Mouse (Mus musculus): Measurements from ENCODE around the gene 3830417A13Rik. TPM values are rescaled to one million over a fixed set of nuclear protein-coding genes. Genes with fewer than 3 reads are reported as not detected.

The 3830417A13Rik gene
- not detected in 2 replicates for polyA plus RNA-seq (2015; fragmentation: Nextera tagmentation; extraction: Ambion mirVana)

- 89% methylated on average over 11 of the region's 11 CpGs for WGBS
These were observed at the start of gene 3830417A13Rik for GRCm38 (mm10) chrX:64173248-64173647. Gene 3830417A13Rik (plus strand): TSS chrX:64173548.

GRCm38 (mm10) chrX:64152098-64152497, 21.2 kb upstream of the 3830417A13Rik start, which contains the start of gene Gm6760:
Gene Gm6760 (minus strand): TSS chrX:64152198.
- ATAC-seq, result no peak
- H3K4me1 ChIP-seq (replicated peaks), result no peaks in the 10 kb centered on the region
- H3K4me3 ChIP-seq (replicated peaks), result no peak within 1 kb of the TSS
- H3K27ac ChIP-seq, result no peak within 1 kb of the TSS
- H3K9me3 ChIP-seq, result no peaks in the 10 kb centered on the region
- H3K27me3 ChIP-seq, result no peaks in the 10 kb centered on the region
- 57% methylated on average over 2 of the region's 2 CpGs for WGBS
- H3K36me3 ChIP-seq, result no peaks in the 10 kb centered on the region
- H3K4me2 ChIP-seq (replicated peaks), result no peak within 1 kb of the TSS
- no peak within 1 kb of the TSS for H3K9ac ChIP-seq (replicated peaks)

More at GRCm38 (mm10) chrX:64173248-64173647, at the start of gene 3830417A13Rik:
- no peak within 1 kb of the TSS for H3K9ac ChIP-seq (replicated peaks)
- H3K4me2 ChIP-seq (replicated peaks), result no peak within 1 kb of the TSS
- H3K4me1 ChIP-seq (replicated peaks), result no peaks in the 10 kb centered on the region
- no peak for ATAC-seq
- no peaks in the 10 kb centered on the region for H3K36me3 ChIP-seq
- H3K9me3 ChIP-seq, result no peaks in the 10 kb centered on the region
- H3K4me3 ChIP-seq (replicated peaks), result no peak within 1 kb of the TSS
- no peaks in the 10 kb centered on the region for H3K27me3 ChIP-seq
- H3K27ac ChIP-seq, result no peak within 1 kb of the TSS

- no peaks in the 10 kb centered on the region for H3K27me3 ChIP-seq
- no peak overlapping the region for H3K27ac ChIP-seq
- H3K4me1 ChIP-seq (replicated peaks), result no peaks in the 10 kb centered on the region
- H3K9ac ChIP-seq (replicated peaks), result no peak overlapping the region
- H3K4me3 ChIP-seq (replicated peaks), result no peak overlapping the region
- no peak overlapping the region for H3K4me2 ChIP-seq (replicated peaks)
- ATAC-seq, result no peak
- no peaks in the 10 kb centered on the region for H3K9me3 ChIP-seq
- no peaks in the 10 kb centered on the region for H3K36me3 ChIP-seq
These were observed 7.9 kb downstream of the 3830417A13Rik start for GRCm38 (mm10) chrX:64181246-64181645.

Other genes starting within 250 kb of the 3830417A13Rik start
- gene Gm6760, start 21.4 kb upstream of the 3830417A13Rik start, polyA plus RNA-seq (2015; fragmentation: Nextera tagmentation; extraction: Ambion mirVana), result not detected in 2 replicates
- gene Slitrk4, start 103.4 kb downstream of the 3830417A13Rik start, polyA plus RNA-seq (2015; fragmentation: Nextera tagmentation; extraction: Ambion mirVana), result 8.9 and 9.3 TPM in 2 replicates

Measured in midbrain, embryonic 13.5 days (tissue).